Mouse (Mus musculus) small intestine, adult 2 months (tissue): ENCODE measurements at regions not wholly inside any gene's neighbourhood (a gene's known extent, or its start where the extent isn't known, plus 50 kb on each side); places are given as distances from the start of the nearest gene placed in this dataset.

ENCODE experiments used
- CTCF ChIP-seq: fragments of 200-500 bp; IDR thresholded peaks from 2 replicates; pipeline ENCODE4 v1.5.1; 2012; ENCODE audit warnings: low read depth, mild to moderate bottlenecking, control low read depth, inconsistent platforms, low read length, moderate library complexity, mixed read lengths; ENCODE audit not compliant: insufficient replicate concordance, insufficient read length; ENCODE audit errors: extremely low read depth
- POLR2A ChIP-seq: fragments of 200-500 bp; IDR thresholded peaks from 2 replicates; pipeline ENCODE4 v1.6.1; 2012; ENCODE audit warnings: low read depth, mild to moderate bottlenecking, control low read depth, inconsistent platforms, low read length, moderate library complexity

- no peak for TF ChIP-seq POLR2A
- TF ChIP-seq CTCF: no peak
Measured at GRCm38 (mm10) chr17:87585355-87585754, 50.4 kb upstream of the Epcam start.
